Mouse (Mus musculus): ENCODE measurements around the gene Olfr824. TPM values are rescaled to one million over a fixed set of nuclear protein-coding genes. Genes with fewer than 3 reads are reported as not detected.
A peak's percentile ranks its signal among the peaks of the same experiment; 100 is the strongest.
"Not testable (repeated sequence)": the region's sequence is repeated elsewhere in the genome, so short reads cannot be mapped to it uniquely, and the experiment has no call there.

Gene Olfr824
- not detected in 2 replicates for polyA plus RNA-seq (2015; fragmentation: Nextera tagmentation; extraction: Ambion mirVana)

- H3K9ac ChIP-seq; H3K27me3 ChIP-seq; H3K4me3 ChIP-seq (replicated peaks); H3K36me3 ChIP-seq; H3K27ac ChIP-seq; ATAC-seq (replicated peaks; ENCODE audit: low FRiP score); H3K9me3 ChIP-seq (replicated peaks); H3K4me2 ChIP-seq; H3K4me1 ChIP-seq: not testable (repeated sequence)
Measured at GRCm38 (mm10) chr10:130129900-130130299, at the start of gene Olfr824. TSS of gene Olfr824 (minus strand) at chr10:130130000.

GRCm38 (mm10) chr10:130166666-130167065 lies 36.9 kb upstream of the Olfr824 start, which contains the start of gene Olfr825:
TSS of gene Olfr825 (minus strand) at chr10:130166766.
- H3K4me1 ChIP-seq: no peaks in the 10 kb centered on the region
- H3K27ac ChIP-seq: no peak within 1 kb of the TSS
- H3K4me2 ChIP-seq: no peak within 1 kb of the TSS
- no peaks in the 10 kb centered on the region for H3K27me3 ChIP-seq
- no peak within 1 kb of the TSS for H3K4me3 ChIP-seq (replicated peaks)
- H3K9me3 ChIP-seq (replicated peaks): no peaks in the 10 kb centered on the region
- no peaks in the 10 kb centered on the region for H3K36me3 ChIP-seq
- ATAC-seq (replicated peaks; ENCODE audit: low FRiP score): no peak
- H3K9ac ChIP-seq: no peak within 1 kb of the TSS

GRCm38 (mm10) chr10:130165196-130165595 lies 35.4 kb upstream of the Olfr824 start:
- Histone ChIP-seq H3K9me3 (replicated peaks) (no peaks in the 10 kb centered on the region), H3K27ac (no peak overlapping the region), H3K4me3 (replicated peaks) (no peak overlapping the region), H3K9ac (no peak overlapping the region), H3K4me1 (no peaks in the 10 kb centered on the region), H3K36me3 (no peaks in the 10 kb centered on the region), H3K27me3 (no peaks in the 10 kb centered on the region), H3K4me2 (no peak overlapping the region)
- no peak for ATAC-seq (replicated peaks; ENCODE audit: low FRiP score)

GRCm38 (mm10) chr10:130144121-130144520 lies 14.3 kb upstream of the Olfr824 start:
- Histone ChIP-seq H3K4me3 (replicated peaks) (no peak overlapping the region), H3K4me1 (no peaks in the 10 kb centered on the region), H3K9me3 (replicated peaks) (no peaks in the 10 kb centered on the region), H3K27me3 (no peaks in the 10 kb centered on the region), H3K4me2 (no peak overlapping the region), H3K27ac (no peak overlapping the region), H3K36me3 (no peaks in the 10 kb centered on the region), H3K9ac (no peak overlapping the region)
- no peak for ATAC-seq (replicated peaks; ENCODE audit: low FRiP score)
- whole genome bisulfite sequencing: 70% methylated on average over 5 of the region's 5 CpGs

- H3K4me2 ChIP-seq; H3K9me3 ChIP-seq (replicated peaks); H3K36me3 ChIP-seq; H3K4me3 ChIP-seq (replicated peaks); H3K4me1 ChIP-seq; H3K27me3 ChIP-seq; ATAC-seq (replicated peaks; ENCODE audit: low FRiP score); H3K9ac ChIP-seq; H3K27ac ChIP-seq: not testable (repeated sequence)
- WGBS: 82% methylated on average over 5 of the region's 5 CpGs
Measured at GRCm38 (mm10) chr10:130142481-130142880, 12.7 kb upstream of the Olfr824 start.

- Histone ChIP-seq H3K9me3 (replicated peaks) (no peaks in the 10 kb centered on the region), H3K27ac (no peak overlapping the region), H3K4me2 (no peak overlapping the region)
Measured at GRCm38 (mm10) chr10:130134811-130135210, 5.0 kb upstream of the Olfr824 start.

GRCm38 (mm10) chr10:130116045-130116444 lies 13.8 kb downstream of the Olfr824 start:
- not testable (repeated sequence) for H3K27me3 ChIP-seq; H3K9ac ChIP-seq; H3K36me3 ChIP-seq; H3K9me3 ChIP-seq (replicated peaks); H3K4me3 ChIP-seq (replicated peaks); H3K4me2 ChIP-seq; H3K27ac ChIP-seq; H3K4me1 ChIP-seq; ATAC-seq (replicated peaks; ENCODE audit: low FRiP score)
- WGBS: 70% methylated on average over 3 of the region's 3 CpGs

More at GRCm38 (mm10) chr10:130134811-130135210, 5.0 kb upstream of the Olfr824 start:
- H3K4me3 ChIP-seq (replicated peaks): no peak overlapping the region
- no peaks in the 10 kb centered on the region for H3K36me3 ChIP-seq
- no peak for ATAC-seq (replicated peaks; ENCODE audit: low FRiP score)
- no peaks in the 10 kb centered on the region for H3K4me1 ChIP-seq
- no peak overlapping the region for H3K9ac ChIP-seq
- H3K27me3 ChIP-seq: no peaks in the 10 kb centered on the region

- not testable (repeated sequence) for ATAC-seq (replicated peaks; ENCODE audit: low FRiP score); H3K9me3 ChIP-seq (replicated peaks); H3K9ac ChIP-seq; H3K4me2 ChIP-seq; H3K36me3 ChIP-seq; H3K27me3 ChIP-seq; H3K27ac ChIP-seq; H3K4me1 ChIP-seq; H3K4me3 ChIP-seq (replicated peaks)
- 92% methylated on average over 1 of the region's 1 CpGs for WGBS
Measured at GRCm38 (mm10) chr10:130115283-130115682, 14.5 kb downstream of the Olfr824 start, which contains the start of gene Olfr823. TSS of gene Olfr823 (minus strand) at chr10:130115383.

GRCm38 (mm10) chr10:130096104-130096503 lies 33.7 kb downstream of the Olfr824 start:
- H3K27me3 ChIP-seq: no peaks in the 10 kb centered on the region
- H3K36me3 ChIP-seq: no peaks in the 10 kb centered on the region
- ATAC-seq (replicated peaks; ENCODE audit: low FRiP score): no peak
- H3K9me3 ChIP-seq (replicated peaks): no peaks in the 10 kb centered on the region
- H3K9ac ChIP-seq: no peak overlapping the region
- H3K27ac ChIP-seq: no peak overlapping the region
- no peaks in the 10 kb centered on the region for H3K4me1 ChIP-seq
- no peak overlapping the region for H3K4me2 ChIP-seq
- no peak overlapping the region for H3K4me3 ChIP-seq (replicated peaks)

- WGBS: 17% methylated on average over 5 of the region's 5 CpGs
- no peak overlapping the region for H3K4me3 ChIP-seq (replicated peaks)
- no peak overlapping the region for H3K4me2 ChIP-seq
- ATAC-seq (replicated peaks; ENCODE audit: low FRiP score): peak; percentile 77; the same call in 1 of the 2 replicates
- H3K9me3 ChIP-seq (replicated peaks): no peaks in the 10 kb centered on the region
- no peaks in the 10 kb centered on the region for H3K27me3 ChIP-seq
- no peaks in the 10 kb centered on the region for H3K36me3 ChIP-seq
- no peaks in the 10 kb centered on the region for H3K4me1 ChIP-seq
- no peak overlapping the region for H3K9ac ChIP-seq
- H3K27ac ChIP-seq: no peak overlapping the region
Measured at GRCm38 (mm10) chr10:130092838-130093440, 36.9 kb downstream of the Olfr824 start.

Other genes with a start within 250 kb of the Olfr824 start
- not detected in 2 replicates for gene Olfr815, start 224.1 kb downstream of the Olfr824 start, polyA plus RNA-seq (2015; fragmentation: Nextera tagmentation; extraction: Ambion mirVana)
- not detected in 2 replicates for gene Olfr816, start 214.4 kb downstream of the Olfr824 start, polyA plus RNA-seq (2015; fragmentation: Nextera tagmentation; extraction: Ambion mirVana)
- gene Olfr818, start 180.9 kb downstream of the Olfr824 start, polyA plus RNA-seq (2015; fragmentation: Nextera tagmentation; extraction: Ambion mirVana): not detected in 2 replicates
- gene Olfr819, start 162.7 kb downstream of the Olfr824 start, polyA plus RNA-seq (2015; fragmentation: Nextera tagmentation; extraction: Ambion mirVana): not detected in 2 replicates
- not detected in 2 replicates for gene Olfr247, start 153.9 kb downstream of the Olfr824 start, polyA plus RNA-seq (2015; fragmentation: Nextera tagmentation; extraction: Ambion mirVana)
- not detected in 2 replicates for gene Gm10310, start 144.9 kb downstream of the Olfr824 start, polyA plus RNA-seq (2015; fragmentation: Nextera tagmentation; extraction: Ambion mirVana)
- gene Olfr820, start 117.4 kb downstream of the Olfr824 start, polyA plus RNA-seq (2015; fragmentation: Nextera tagmentation; extraction: Ambion mirVana): not detected in 2 replicates
- gene Olfr821, start 99.7 kb downstream of the Olfr824 start, polyA plus RNA-seq (2015; fragmentation: Nextera tagmentation; extraction: Ambion mirVana): not detected in 2 replicates
- gene Olfr822, start 58.8 kb downstream of the Olfr824 start, polyA plus RNA-seq (2015; fragmentation: Nextera tagmentation; extraction: Ambion mirVana): not detected in 2 replicates
- not detected in 2 replicates for gene Olfr823, start 14.6 kb downstream of the Olfr824 start, polyA plus RNA-seq (2015; fragmentation: Nextera tagmentation; extraction: Ambion mirVana)
- gene Olfr825, start 36.8 kb upstream of the Olfr824 start, polyA plus RNA-seq (2015; fragmentation: Nextera tagmentation; extraction: Ambion mirVana): not detected in 2 replicates
- not detected in 2 replicates for gene Olfr826, start 54.2 kb upstream of the Olfr824 start, polyA plus RNA-seq (2015; fragmentation: Nextera tagmentation; extraction: Ambion mirVana)
- gene Olfr827, start 84.4 kb upstream of the Olfr824 start, polyA plus RNA-seq (2015; fragmentation: Nextera tagmentation; extraction: Ambion mirVana): not detected in 2 replicates
- not detected in 2 replicates for gene Neurod4, start 150.2 kb upstream of the Olfr824 start, polyA plus RNA-seq (2015; fragmentation: Nextera tagmentation; extraction: Ambion mirVana)
- gene Tespa1, start 192.9 kb upstream of the Olfr824 start, polyA plus RNA-seq (2015; fragmentation: Nextera tagmentation; extraction: Ambion mirVana): 0.09 and 0.23 TPM in 2 replicates

Data from kidney, embryonic 15.5 days (tissue).